Mouse (Mus musculus): ENCODE results near the gene Morn1.

The Morn1 gene

DNA sequence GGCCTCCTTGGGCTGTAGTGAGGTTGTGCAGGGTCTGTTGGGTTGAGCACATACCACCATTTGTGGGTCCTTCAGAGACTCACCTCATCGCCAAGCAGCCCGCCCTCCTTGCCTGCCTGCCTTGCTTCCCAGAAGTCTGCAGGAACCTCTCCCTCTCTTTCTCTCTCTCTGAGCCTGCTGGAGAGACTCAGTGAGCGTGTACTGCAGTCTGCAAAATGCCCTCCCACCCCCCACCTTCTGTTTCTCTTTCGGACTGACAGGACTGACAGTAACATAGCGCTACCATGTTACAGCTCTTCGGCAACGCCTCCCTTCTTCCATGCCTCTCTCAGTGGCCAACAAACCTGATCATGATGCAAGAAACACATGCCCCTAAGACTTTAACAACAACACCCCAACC lies 103.9 kb downstream of the Morn1 start:
- DNase-seq (ENCODE audit: low read depth): no peak

All from naive thymus-derived CD4-positive, alpha-beta T cell, adult 2 months (primary cell).